Mouse (Mus musculus) lung, postnatal 0 days (tissue): ENCODE results near the gene Pmp22. TPM values are rescaled to one million over a fixed set of nuclear protein-coding genes. Genes with fewer than 3 reads are reported as not detected.

ENCODE experiments used
- ATAC-seq: fragments of 200-750 bp; cut with Nextera tagmentation; 2 replicates; pipeline ENCODE4 v1.8.0; 2017; ENCODE audit warnings: moderate library complexity
- DNase-seq: peaks from one replicate; pipeline ENCODE4 v3.0.0-alpha.2; 2016; ENCODE audit warnings: low spot score
- H3K27ac ChIP-seq: fragments of 300-500 bp; sonication (generic); 2 replicates; pipeline ENCODE4 v1.5.1; 2014; ENCODE audit warnings: antibody characterized with exemption, mild to moderate bottlenecking, low read length, mixed read lengths
- H3K27me3 ChIP-seq: fragments of 300-500 bp; sonication (generic); replicated peaks from 2 replicates; pipeline ENCODE4 v1.6.1; 2014; ENCODE audit warnings: low read length, mixed read lengths; ENCODE audit not compliant: insufficient read depth
- H3K36me3 ChIP-seq: fragments of 300-500 bp; sonication (generic); 2 replicates; pipeline ENCODE4 v1.6.1; 2014; ENCODE audit warnings: low read length, mixed read lengths; ENCODE audit not compliant: insufficient read depth
- H3K4me1 ChIP-seq: fragments of 300-500 bp; sonication (generic); 2 replicates; pipeline ENCODE4 v1.6.1; 2014; ENCODE audit warnings: antibody characterized with exemption, low read depth, low read length, mixed read lengths; ENCODE audit not compliant: insufficient read depth
- H3K4me2 ChIP-seq: fragments of 300-500 bp; sonication (generic); replicated peaks from 2 replicates; pipeline ENCODE4 v1.6.1; 2014; ENCODE audit warnings: low read depth, mild to moderate bottlenecking, low read length, moderate library complexity, mixed read lengths
- H3K4me3 ChIP-seq: fragments of 300-500 bp; sonication (generic); 2 replicates; pipeline ENCODE4 v1.5.1; 2014; ENCODE audit warnings: low read depth, low read length
- H3K9ac ChIP-seq: fragments of 300-500 bp; sonication (generic); replicated peaks from 2 replicates; pipeline ENCODE4 v1.6.1; 2014; ENCODE audit warnings: low read depth, mild to moderate bottlenecking
- H3K9me3 ChIP-seq: fragments of 300-500 bp; sonication (generic); 2 replicates; pipeline ENCODE4 v1.6.1; 2016; ENCODE audit warnings: low read length, mixed read lengths
- CTCF ChIP-seq: IDR thresholded peaks from 2 replicates; pipeline ENCODE4 v1.5.1; 2016; ENCODE audit warnings: antibody characterized with exemption, mild to moderate bottlenecking
- EP300 ChIP-seq: IDR thresholded peaks from 2 replicates; pipeline ENCODE4 v1.6.1; 2016; ENCODE audit warnings: antibody characterized with exemption, mild to moderate bottlenecking, control low read depth
- WGBS: fragments of 180-500 bp; shearing (Covaris S2); extraction: QIAGEN DNeasy Blood & Tissue Kit; methylation state at CpG from one replicate; pipeline ENCODE4 v1.1.7; 2014; 5-methylcytosine and 5-hydroxymethylcytosine counted together
- polyA plus RNA-seq: library from polyadenylated mRNA; unstranded; fragments of >200 nt; fragmentation: Nextera tagmentation; extraction: Ambion mirVana; gene quantifications from 2 replicates; pipeline ENCODE4 v1.2.1, GENCODE M21; 2015

The Pmp22 gene
- polyA plus RNA-seq, 1 experiment from 2014 or later, result 539 TPM

DNA sequence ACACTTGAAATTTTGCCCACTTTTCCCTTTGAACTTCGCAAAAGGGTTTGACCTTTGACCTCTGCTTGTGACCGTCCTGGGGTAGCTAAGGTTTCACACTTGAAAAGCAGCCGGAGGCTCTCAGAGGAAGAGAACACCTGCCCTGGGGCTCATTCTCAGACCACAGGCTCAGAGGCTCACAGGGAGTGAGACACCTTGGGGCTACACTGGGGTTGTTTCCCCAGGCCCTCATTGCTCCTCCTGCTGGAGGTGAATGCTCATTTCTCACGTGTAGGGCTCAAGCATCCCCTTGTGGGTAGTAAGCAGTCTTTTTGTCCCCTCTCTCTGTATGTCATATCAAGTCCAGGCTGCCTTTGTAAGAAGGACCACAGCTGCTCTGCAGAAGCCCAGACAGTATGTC, 4.5 kb upstream of the Pmp22 start:
- peaks cover 5% of the 10 kb centered on the region for H3K4me1 ChIP-seq
- no peak overlapping the region for H3K27ac ChIP-seq
- no peak for DNase-seq
- no peak overlapping the region for H3K4me3 ChIP-seq
- H3K27me3 ChIP-seq, result no peaks in the 10 kb centered on the region
- TF ChIP-seq CTCF (peak; percentile 50), EP300 (no peak)
- no peak overlapping the region for H3K9ac ChIP-seq
- no peaks in the 10 kb centered on the region for H3K9me3 ChIP-seq
- H3K36me3 ChIP-seq, result no peaks in the 10 kb centered on the region
- ATAC-seq, result no peak
- 27% methylated on average over 4 of the region's 4 CpGs for WGBS
- no peak overlapping the region for H3K4me2 ChIP-seq

- Histone ChIP-seq H3K27ac (no peak overlapping the region), H3K9me3 (no peaks in the 10 kb centered on the region), H3K9ac (no peak overlapping the region), H3K36me3 (no peaks in the 10 kb centered on the region), H3K4me2 (no peak overlapping the region), H3K4me1 (peaks cover 21% of the 10 kb centered on the region), H3K27me3 (no peaks in the 10 kb centered on the region), H3K4me3 (no peak overlapping the region)
- 35% methylated on average over 5 of the region's 5 CpGs for WGBS
- DNase-seq (no peak), ATAC-seq (no peak)
- TF ChIP-seq EP300 (no peak), CTCF (no peak)
These were observed 2.8 kb upstream of the Pmp22 start for GRCm38 (mm10) chr11:63125832-63126456.

DNA sequence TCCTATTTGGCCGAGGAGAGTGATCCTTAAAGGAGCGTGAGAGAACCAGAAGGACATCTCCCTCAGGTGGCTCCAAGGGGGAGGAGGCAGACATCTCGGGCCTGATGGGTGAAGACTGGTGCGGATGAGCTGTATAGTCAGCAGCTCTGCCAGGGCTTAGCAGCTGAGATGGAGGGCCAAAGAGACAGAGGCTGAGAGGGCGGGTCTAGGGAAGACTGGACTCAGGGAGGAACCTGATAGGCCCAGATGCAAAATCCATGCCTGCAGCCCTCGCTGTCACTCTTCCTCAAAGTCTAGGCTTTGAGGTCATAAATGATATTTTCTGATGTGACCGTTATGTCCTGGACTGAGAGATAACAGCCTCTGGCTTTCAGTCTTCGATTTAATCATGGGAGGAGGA, 1.8 kb upstream of the Pmp22 start:
- H3K9ac ChIP-seq, result no peak overlapping the region
- 84% methylated on average over 8 of the region's 8 CpGs for WGBS
- H3K4me1 ChIP-seq, result peaks cover 22% of the 10 kb centered on the region
- no peak overlapping the region for H3K4me3 ChIP-seq
- H3K36me3 ChIP-seq, result no peaks in the 10 kb centered on the region
- no peak overlapping the region for H3K27ac ChIP-seq
- ATAC-seq (no peak), DNase-seq (no peak)
- no peak overlapping the region for H3K4me2 ChIP-seq
- H3K27me3 ChIP-seq, result no peaks in the 10 kb centered on the region
- TF ChIP-seq EP300 (no peak), CTCF (no peak)
- H3K9me3 ChIP-seq, result no peaks in the 10 kb centered on the region

- no peak for TF ChIP-seq CTCF
- no peak for TF ChIP-seq EP300
- H3K9ac ChIP-seq, result no peak overlapping the region
- H3K27me3 ChIP-seq, result no peaks in the 10 kb centered on the region
- DNase-seq (no peak), ATAC-seq (no peak)
- no peaks in the 10 kb centered on the region for H3K9me3 ChIP-seq
- 96% methylated on average over 4 of the region's 4 CpGs for WGBS
- H3K4me1 ChIP-seq, result peaks cover 22% of the 10 kb centered on the region
- no peak overlapping the region for H3K4me3 ChIP-seq
- no peak overlapping the region for H3K27ac ChIP-seq
- H3K36me3 ChIP-seq, result no peaks in the 10 kb centered on the region
- no peak overlapping the region for H3K4me2 ChIP-seq
These were observed 1.3 kb upstream of the Pmp22 start for GRCm38 (mm10) chr11:63127513-63127912.

DNA sequence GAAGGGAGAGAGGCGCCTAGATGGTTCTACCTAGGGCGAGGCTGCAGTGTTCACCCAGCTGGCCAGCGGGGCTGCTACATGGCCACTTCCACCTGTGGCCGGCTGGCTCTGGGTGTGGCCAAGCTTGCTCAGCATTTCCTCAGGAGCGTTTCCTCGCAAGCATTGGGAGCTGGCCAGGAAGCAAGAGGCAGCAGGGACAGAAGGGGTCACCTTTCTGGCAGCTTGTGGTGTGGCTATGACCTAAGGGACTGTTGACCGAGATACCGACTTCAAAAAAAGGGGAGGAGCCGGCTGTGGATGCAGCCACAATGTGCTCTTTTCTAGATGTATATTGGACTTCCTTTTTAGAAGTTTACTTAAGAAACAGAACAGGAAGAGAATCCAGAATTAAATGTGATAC, 593 bp downstream of the Pmp22 start:
- Histone ChIP-seq H3K36me3 (0 out of 2 replicates have a peak, but pooled peaks cover 4% of the 10 kb centered on the region), H3K4me2 (peak overlapping the region; percentile 85), H3K9me3 (no peaks in the 10 kb centered on the region), H3K4me1 (peaks cover 22% of the 10 kb centered on the region), H3K4me3 (no peak overlapping the region), H3K27ac (peak overlapping the region; percentile 94; the same call in 1 of the 2 replicates), H3K9ac (no peak overlapping the region), H3K27me3 (no peaks in the 10 kb centered on the region)
- TF ChIP-seq EP300 (peak; percentile 39; the same call in 1 of the 2 replicates), CTCF (no peak)
- ATAC-seq (no peak), DNase-seq (peak; percentile 66)
- 16% methylated on average over 9 of the region's 9 CpGs for WGBS

- ATAC-seq, result peak; percentile 15
- Histone ChIP-seq H3K27me3 (no peaks in the 10 kb centered on the region), H3K4me2 (peak overlapping the region; percentile 85), H3K4me3 (no peak overlapping the region), H3K27ac (peak overlapping the region; percentile 94), H3K9ac (no peak overlapping the region), H3K4me1 (peaks cover 22% of the 10 kb centered on the region), H3K36me3 (0 out of 2 replicates have a peak, but pooled peaks cover 8% of the 10 kb centered on the region), H3K9me3 (no peaks in the 10 kb centered on the region)
- TF ChIP-seq EP300 (no peak), CTCF (peak; percentile 14; the same call in 1 of the 2 replicates)
- 14% methylated on average over 12 of the region's 12 CpGs for WGBS
- peak; percentile 59 for DNase-seq
These were observed 1.1 kb downstream of the Pmp22 start for GRCm38 (mm10) chr11:63129840-63130239.
